Mouse (Mus musculus): Measurements from ENCODE around the gene Tlx2.

Gene Tlx2

DNA sequence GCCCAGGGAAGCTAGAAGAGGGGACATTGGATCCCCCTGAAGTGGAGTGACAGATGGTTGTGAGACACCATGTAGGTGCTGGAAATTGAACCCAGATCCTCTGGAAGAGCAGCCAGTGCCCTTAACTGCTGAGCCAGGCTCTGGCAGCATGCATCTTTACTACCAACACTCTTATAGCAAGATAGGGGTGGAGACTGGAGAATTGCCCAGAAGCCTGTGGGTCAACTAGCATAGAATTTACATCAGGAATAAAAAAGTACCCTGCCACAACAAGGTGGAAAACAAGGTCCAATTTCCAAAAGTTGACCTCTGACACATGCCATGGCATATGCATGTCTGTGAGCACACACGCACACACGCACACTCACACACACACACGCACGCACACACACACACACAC, 44.9 kb downstream of the Tlx2 start:
- DNase-seq (ENCODE audit: extremely low spot score, low read depth, low spot score), result no peak

DNA sequence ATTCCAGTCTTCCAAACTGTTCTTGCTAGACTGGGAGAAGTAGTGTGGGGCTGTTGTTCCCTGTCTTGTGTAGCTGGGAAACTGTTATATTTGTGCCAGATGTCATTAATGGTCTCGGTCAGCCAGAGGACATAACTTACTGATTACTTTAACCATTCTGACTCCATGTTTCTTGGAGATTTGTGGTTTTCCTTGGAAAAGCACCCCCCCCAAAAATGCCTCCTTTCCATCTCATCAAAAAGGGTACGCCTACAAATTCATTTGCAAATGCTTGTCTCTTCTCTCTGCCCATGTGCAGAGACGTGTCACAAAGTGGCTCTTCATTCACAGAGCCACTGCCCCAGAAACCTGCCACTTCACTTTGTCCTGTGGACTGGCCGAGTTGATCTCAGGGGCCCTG, 45.7 kb downstream of the Tlx2 start:
- no peak for DNase-seq (ENCODE audit: extremely low spot score, low read depth, low spot score)

DNA sequence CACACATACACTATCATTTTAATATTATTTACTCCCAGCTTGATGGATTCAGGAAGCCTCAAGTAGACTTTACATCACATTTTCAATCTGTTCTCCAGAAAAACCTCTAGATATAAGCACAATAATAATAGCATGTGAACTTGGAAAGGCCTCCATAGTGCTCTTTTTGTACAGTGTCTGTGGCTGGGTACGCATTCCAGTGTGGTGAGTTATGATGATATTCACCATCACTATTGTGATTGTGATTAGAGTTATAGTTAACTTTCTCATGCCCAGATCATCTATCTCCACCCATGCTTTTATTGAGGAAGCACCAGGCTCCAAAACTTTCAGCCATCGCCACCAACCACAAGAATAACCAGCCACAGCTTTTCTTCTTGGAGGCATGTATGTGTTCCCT, 46.3 kb downstream of the Tlx2 start:
- no peak for DNase-seq (ENCODE audit: extremely low spot score, low read depth, low spot score)

DNA sequence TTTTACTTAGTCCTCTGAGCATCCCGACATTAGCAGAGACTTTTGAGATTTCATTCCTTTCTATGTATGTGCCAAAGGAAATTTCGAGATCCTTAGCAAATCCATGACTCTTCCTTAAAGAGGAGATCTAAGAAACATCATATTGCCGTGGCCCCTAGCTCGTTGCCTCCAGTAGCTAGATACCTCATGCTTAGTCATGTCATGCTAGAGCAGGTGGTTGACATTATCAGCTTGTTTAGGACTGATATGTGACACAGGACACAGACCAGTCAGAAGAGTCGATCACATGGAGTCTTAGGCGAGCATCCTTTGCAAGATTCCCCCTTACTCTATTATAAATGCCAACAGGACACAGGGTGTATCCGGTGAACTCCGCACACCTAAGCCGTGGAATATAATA, 47.1 kb downstream of the Tlx2 start:
- DNase-seq (ENCODE audit: extremely low spot score, low read depth, low spot score), result no peak

DNA sequence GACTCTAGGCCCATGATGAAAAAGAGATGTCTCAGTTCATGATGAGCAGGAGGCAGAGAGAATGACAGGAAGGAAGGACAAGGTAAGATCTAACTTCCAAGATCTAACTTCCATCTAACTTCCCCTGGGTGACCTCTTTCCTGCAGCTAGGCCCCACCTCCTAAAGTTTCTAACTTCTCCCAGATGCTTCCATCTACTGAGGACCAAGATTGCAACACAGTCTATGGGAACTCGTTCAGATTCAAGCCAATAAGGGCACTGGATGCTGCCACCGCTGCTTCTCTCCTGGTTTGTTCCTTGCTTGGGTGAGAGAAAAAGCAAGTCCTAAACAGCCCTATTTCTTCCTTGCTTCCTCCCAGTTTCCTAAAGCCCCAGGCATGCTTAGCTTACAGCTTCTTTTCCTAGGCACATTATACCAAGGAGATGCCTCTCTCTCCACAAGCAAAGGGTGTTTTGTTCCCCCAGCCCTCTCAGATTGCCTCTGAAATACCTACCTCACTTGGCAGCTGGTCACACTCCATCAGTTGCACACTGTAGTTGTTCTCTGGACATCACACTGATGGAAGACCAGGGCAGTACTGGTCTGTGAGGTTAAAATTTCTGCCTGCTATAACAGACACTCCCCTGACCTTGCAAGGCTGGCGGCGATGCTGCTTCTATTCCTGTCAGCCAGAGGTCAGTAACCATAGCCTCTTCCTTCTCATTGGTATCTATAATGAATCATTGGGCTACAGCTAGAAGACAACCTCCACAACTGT, 49.1 kb downstream of the Tlx2 start:
- no peak for DNase-seq (ENCODE audit: extremely low spot score, low read depth, low spot score)

DNA sequence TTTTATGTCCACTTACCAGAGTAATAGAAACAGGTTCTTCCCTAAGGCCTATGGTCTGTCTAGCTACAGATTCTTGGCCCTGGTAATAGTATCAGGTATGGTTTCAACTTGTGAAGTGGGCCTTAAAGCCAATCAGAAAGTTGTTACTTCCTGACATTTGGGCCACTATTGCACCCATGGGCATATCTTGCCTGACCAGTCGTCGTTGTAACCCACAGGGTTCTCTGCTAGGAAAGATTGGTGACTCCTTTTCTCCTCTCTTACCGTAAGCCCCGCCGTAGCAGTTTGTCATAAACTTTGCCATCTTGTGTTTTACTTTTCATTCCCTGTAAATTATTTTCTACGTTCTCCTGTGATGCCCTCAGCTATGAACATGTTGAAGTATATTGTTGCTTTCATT, 50.0 kb downstream of the Tlx2 start:
- no peak for DNase-seq (ENCODE audit: extremely low spot score, low read depth, low spot score)

DNA sequence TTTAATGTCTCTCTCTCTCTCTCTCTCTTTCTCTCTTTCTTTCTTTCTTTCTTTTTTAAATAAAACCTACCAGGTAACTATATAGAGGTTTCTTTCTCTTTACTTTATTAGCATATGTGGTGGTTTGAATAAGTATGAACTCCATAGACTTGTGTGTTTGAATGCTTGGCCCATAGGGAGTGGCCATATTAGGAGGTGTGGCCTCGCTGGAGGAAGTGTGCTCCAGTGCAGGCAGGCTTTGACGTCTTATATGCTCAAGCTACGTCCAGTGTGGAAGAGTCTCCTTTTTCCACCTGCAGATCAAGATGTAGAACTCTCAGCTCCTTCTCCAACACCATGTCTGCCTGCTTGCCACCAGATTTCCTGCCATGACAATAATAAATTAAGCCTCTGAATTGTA, 51.0 kb downstream of the Tlx2 start:
- no peak for DNase-seq (ENCODE audit: extremely low spot score, low read depth, low spot score)
